Mouse (Mus musculus) ES-Bruce4 (cell line): ENCODE measurements around the gene Wdr18.

Experiments
- EP300 ChIP-seq: IDR thresholded peaks from 2 replicates; pipeline ENCODE4 v1.6.1; 2011; ENCODE audit warnings: low read depth, low read length; ENCODE audit not compliant: insufficient read depth
- POLR2A ChIP-seq: IDR thresholded peaks from one replicate; pipeline ENCODE4 v1.8.1; 2011; ENCODE audit warnings: low read length; ENCODE audit not compliant: insufficient read depth

DNA sequence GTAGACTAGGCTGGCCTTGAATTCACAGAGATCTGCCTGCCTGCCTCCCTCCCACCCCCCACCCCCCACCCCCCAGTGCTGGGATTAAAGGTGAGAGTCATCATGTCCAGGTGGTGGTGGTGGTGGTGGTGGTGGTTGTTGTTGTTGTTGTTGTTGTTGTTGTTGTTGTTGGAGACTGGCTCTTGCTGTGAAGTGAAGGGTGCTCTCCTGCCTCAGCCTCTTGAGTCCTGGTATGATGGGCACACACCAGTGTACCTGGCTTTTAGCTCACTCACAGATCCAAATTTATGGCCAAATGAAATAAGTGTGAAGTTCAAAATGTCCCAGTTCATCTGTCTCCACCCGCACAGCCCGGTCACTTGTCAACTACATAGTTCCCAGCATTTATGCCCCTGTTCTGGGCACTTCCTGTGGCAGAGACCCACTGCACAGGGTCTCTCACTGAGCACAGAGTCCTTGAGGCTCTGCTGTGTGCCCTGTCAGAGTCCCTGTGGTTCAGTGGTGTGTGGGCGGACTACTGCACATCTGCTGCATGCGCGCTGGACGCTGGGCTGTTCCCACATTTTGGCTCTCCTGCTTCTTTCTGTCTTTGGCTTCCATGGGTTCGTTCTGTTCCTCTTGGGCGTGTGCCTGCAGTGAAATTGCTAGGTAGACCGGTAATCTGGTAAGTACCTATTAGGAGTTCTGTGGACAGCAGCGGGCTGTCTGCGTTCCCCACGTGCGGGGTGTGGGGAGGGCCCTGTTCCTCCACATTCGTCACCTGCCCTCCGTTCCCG, 25.0 kb upstream of the Wdr18 start:
- TF ChIP-seq POLR2A (no peak), EP300 (no peak)
